Mouse (Mus musculus) urinary bladder, adult 18-20 months (tissue): ENCODE measurements around the gene Mtch2.
"Not testable (repeated sequence)": the region's sequence is repeated elsewhere in the genome, so short reads cannot be mapped to it uniquely, and the experiment has no call there.

ENCODE experiments used
- DNase-seq, 2 experiments: peaks; one replicate each; pipeline ENCODE4 v3.0.0; 2022; ENCODE audit warnings: low spot score in 2 of 2, mixed read lengths in 2 of 2

Gene Mtch2

DNA sequence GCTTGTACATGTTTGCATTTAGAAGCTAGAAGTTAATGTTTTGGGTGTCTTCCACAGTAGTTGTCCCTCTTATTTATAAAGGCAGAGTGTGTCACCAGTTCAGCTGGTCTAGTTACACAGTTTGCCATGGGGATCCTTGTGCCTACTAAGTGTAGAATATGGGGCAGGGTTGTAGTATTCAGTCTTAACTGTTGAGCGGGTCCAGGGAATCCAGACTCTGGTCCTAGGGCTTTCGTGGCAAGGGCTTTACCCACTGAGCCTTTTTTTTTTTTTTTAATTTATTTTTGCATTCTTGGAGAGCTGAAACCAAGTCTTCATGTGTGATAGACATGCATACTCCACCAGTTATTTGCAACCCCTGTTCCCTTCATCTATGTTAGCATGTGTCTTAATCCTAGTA lies 14.5 kb downstream of the Mtch2 start:
- no peak for DNase-seq

DNA sequence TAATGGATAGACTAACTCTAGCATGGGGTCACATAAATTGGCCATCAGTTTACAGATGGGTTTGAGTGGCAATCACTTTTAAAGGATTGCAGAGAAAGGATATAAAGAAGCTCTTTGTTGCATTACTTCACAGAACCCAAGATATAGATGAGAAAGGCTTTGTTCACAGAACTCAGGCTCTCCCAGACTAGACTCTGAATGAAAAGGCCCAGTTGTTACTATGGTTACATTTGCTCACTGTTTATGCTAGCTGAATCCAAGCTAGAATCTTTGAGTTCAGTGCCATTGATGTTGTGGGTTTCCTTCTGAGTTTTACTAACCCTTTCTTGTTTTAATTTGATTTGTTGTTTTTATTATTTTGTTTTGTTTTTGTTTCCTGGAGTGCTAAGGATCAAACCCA lies 17.2 kb downstream of the Mtch2 start:
- no peak for DNase-seq

DNA sequence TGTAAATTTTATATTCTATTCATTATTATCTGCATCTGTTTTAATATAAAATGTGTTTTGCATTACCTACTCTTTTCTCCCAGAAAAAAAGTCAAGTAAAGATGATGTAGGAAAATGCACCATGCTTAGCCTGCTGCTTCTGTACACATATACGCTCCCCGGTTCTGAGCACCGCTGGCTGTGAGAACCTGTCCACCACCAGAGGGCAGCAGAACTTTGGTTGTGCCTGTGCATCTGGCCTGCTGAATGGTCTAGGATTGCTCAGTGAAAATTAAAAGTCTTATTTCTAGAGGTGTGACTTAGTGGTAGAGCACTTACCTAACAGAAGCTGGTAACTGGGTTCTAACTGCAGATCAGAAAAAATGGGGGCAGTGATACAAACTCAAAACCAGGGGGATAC lies 19.6 kb downstream of the Mtch2 start:
- peak; percentile 62 to 66 for DNase-seq

DNA sequence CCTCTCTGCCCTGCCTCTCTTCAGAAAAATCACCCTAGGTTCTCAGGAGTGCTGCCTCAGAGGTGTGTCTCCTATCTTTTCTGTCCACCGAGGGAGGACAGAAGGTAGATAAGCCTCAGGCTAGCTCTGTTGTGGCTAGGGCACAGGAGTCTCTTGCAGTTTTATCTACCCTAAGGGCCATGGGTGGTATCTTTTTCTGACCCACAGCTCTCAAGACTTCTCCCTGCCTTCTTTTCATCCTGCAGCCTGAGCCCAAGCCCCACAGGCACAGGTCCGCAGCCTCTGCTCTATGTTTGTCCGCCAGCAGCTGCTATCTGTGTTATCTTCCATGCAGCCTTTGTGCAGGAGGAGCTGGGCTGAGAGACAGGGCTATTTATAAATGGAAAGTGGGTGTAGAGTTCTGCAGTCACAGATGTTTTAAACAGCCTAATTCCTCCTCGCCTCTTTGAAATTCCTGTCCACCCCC lies 23.2 kb downstream of the Mtch2 start:
- no peak for DNase-seq

DNA sequence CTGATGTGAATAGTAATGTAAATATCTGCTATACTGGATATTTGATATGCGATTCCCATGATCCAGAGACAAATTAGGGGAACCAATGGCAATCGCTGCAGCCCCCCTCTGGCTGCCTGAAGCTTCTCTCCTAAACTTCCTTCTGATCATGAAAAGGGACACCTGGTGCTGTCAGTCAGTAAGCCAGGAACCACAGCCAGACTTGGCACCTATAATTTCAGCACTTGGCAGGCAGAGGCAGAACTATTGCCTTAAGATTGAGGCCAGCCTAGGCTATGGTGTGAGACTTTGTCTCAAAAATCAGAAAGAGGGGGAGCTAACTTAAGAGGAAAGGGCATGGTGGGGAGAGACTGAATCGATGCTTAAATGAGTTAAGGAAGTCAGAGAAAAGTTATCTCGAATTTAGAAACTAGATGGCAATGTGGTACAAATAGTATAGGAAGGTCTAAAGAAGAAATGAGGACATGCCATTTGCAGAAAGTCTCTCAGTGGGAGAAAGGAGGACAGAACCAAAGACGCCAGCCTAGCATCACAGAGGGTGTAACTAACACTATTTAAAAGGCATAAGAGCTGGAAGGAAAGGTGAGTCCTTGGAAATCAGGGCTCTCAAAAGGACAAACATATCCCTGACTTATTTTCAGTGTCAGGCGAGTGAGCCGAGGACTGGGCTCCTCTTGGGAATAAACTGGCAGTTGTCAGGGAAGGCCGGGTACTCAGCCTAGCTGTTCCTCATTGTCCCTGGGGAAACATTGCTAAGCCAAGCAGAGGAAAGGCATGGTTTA lies 24.4 kb downstream of the Mtch2 start:
- no peak for DNase-seq

DNA sequence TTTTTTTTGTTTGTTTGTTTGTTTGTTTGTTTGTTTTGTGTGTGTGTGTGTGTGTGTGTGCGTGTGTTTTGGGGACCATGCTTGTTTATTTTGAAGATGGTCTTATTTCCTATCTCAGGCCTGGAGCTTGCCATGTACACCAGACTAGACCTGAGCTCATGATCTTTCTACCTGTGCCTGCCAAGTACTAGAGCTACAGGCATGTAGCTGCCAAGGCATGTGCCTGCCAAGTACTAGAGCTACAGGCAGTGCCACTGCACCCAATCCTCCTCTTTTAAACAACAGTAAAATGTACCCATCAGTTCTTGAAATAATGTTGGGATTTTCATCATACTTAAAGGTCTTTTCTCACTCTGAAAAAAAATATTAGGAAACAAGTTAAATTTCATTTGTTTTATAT lies 27.1 kb downstream of the Mtch2 start:
- no peak for DNase-seq

DNA sequence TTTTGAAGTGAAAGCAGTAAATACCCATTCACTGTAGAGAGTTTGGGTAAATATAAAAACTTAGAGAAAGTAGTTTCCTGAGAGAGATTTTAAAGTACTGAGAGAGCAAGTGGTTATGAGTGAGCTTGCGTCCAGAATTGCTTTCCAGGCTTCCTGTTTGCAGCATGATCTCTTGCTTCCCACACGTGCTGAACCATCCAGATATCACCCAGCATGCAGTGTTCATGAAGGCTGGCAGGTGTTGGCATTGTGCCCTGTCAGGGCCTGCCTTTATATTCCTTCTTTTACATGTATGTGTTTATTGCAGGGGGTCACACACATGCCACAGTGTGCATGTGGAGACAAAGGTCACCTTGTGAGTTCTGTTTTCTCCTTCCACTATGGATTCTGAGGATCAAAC lies 28.3 kb downstream of the Mtch2 start:
- no peak for DNase-seq

DNA sequence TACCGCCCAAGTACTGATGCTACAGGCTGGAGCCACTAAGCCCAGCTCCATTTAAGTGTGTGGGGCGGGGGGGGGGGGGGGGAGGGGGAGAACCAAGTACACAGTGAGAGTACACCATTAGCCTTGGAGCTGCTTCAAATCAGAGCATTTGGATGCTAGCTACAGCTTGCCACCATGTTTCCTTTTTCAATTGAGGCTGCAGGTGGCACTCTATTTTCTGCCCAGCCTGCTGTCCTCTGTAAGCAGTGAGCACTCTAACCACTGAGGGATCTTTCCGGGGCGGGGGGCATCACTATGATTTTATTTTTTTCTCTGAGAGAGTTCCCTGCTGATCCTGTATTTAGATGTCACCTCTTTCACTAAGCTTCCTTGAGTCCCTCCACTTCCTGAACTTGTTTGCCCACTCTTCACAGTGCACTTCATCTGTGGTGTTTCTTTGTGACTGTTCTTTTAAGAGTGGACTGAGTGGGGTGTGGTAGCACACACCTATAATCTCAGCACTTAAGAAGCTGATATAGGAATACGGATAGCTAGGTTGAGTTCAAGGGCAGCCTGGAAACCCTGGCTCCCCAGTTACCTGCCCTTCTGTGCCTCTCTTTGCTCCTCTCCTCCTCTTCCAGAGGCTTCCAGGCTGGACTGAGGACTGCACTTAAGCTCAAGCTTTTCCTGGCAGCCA lies 30.8 kb downstream of the Mtch2 start:
- no peak for DNase-seq

DNA sequence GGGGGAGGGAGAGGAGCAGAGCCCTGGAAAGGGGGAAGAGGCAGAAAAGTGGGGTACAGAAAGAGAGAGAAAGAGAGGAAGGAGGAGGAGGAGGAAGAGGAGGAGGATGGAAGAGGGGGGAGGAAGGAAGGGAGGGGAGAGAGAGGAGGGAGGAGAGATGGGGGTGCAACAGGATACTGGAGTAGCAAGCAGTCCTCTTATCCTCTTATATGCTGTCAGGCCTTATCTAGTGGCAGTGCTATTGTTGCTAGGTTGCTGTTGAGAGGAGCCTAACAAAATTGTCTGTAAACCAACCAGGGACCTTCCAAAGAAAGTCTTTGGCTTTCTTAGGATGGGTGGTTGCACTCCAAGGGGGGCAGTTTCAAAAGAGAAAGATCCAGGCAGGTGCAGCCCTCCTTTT lies 32.5 kb downstream of the Mtch2 start:
- no peak for DNase-seq

DNA sequence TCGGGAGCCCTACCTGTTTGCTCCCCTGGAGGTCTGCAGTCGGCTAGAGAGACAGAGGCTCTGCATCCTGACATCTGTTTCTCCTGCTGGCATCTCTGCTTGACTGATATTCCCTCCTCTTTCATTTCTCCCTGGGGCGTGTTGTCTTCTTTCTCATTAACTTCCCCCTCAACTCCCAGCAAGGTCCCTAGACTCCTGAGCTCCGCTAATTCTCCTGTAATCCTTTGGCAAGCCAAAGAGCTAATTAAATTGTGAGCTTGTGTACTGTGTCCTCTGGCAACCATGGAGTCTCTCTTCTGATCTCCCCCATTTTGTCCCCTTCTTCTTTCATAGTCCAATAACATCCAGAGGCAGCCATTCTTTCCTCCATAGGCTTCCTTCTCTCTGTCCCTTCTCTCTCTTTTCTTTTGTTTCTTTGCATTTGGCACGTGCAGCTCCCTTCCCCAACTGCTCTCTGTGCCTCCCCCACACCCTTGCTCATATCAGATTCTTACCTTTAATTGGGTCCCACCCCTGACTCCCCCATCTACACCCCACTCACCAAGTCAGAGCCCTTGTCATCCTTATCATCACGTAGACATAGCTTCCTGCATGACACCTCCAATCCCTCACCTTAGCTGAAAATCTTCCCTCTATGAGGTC lies 33.3 kb downstream of the Mtch2 start:
- DNase-seq, result no peak

DNA sequence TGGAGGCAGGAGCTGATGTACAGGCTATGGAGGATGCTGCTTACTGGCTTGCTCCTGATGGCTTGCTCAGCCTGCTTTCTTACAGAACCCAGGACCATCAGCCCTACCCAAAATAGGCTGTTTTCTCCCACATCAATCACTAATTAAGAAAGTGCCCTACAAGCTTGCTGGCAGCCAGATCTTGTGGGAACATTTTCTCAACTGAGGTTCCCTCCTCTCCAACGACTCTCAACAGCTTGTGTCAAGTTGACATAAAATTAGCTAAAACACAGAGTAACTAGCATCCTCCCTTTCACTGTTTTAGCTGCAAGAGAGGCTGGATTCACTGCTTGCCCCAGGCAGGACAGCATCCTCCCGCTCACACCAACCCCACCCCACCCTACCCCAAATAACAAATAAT lies 34.9 kb downstream of the Mtch2 start:
- no peak for DNase-seq

DNA sequence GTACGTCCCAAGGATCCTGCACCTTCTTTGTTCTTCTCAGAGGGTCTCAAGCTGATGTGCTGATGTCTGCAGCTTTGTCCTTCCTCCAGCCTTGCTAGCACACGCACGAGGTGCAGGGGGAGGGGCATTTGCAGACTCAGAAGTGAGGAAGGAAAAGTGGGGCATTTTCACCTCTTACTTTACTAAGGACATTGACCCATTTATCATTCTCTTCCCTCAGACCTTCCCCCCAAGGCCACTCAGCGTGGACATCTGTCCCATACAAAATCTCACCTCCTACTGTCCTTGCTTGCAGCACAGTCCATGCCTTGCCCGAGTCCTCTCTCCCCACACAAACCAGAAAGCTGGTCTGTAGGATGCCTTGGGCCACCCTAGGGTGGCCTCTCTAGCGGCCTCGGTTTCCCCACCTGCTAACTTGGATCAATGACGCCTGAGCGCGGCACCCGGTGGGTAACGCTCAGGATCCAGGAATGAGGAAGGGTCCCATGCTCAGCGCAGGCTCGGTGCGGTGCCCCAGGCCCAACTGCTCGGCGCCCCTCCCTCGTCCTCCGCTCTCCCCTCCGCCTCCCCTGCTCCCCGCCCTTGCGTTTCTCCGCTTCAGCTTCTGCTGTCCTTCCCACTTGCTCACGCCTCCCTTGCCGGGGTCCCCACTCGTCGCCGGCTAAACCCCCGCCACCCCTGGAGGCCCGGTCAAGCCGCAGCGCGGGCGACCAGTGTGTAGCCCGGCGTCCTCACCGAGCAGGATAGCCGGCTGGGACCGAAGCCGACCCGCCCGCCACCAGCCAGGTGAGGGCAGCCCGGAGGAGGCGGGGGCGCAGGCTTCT lies 38.5 kb downstream of the Mtch2 start, which contains the start of gene C1qtnf4:
Gene C1qtnf4, plus strand, starts transcription at position 643 of the 824 bp plus-strand sequence.
- DNase-seq, result peak in 1 of 2 experiments; percentile 13

DNA sequence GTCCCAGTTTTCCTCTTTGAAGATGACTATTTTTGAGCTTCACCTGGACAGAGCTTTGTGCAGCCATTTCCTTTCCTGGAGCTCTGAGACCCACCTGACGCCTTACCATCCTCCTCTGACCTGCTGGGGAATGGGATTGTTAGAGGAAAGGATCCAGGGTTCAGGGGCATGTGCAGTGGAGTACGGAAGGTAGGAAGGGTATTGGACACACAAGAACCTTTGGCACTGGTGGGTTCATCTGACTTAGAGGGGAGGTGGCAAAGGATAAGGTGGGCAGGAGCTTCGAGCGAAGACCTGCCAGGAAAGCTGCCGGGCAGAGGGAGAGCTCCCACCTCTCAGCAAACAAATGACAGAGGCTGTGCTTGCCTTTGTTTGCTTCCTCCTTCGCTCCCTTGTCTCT lies 39.5 kb downstream of the Mtch2 start:
- DNase-seq, result no peak

DNA sequence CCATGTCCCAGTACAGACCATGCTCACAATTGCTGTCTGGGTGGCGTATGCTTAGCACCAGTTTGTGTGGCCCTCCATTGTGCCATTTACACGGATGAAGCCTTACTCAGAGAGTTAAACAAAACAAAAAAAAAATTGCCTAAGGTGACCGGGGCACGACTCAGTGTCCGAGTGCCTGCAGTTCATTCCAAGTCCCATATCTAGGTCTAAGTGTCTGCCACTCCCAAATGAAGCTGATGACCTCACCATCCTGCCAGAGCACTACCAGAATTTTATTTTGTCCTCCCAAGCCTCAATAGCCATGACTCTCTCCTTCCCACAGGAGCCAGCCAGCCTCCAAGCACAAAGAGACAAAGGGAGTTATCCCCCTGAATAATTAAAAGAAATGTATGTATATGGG lies 40.7 kb downstream of the Mtch2 start:
- DNase-seq, result no peak

DNA sequence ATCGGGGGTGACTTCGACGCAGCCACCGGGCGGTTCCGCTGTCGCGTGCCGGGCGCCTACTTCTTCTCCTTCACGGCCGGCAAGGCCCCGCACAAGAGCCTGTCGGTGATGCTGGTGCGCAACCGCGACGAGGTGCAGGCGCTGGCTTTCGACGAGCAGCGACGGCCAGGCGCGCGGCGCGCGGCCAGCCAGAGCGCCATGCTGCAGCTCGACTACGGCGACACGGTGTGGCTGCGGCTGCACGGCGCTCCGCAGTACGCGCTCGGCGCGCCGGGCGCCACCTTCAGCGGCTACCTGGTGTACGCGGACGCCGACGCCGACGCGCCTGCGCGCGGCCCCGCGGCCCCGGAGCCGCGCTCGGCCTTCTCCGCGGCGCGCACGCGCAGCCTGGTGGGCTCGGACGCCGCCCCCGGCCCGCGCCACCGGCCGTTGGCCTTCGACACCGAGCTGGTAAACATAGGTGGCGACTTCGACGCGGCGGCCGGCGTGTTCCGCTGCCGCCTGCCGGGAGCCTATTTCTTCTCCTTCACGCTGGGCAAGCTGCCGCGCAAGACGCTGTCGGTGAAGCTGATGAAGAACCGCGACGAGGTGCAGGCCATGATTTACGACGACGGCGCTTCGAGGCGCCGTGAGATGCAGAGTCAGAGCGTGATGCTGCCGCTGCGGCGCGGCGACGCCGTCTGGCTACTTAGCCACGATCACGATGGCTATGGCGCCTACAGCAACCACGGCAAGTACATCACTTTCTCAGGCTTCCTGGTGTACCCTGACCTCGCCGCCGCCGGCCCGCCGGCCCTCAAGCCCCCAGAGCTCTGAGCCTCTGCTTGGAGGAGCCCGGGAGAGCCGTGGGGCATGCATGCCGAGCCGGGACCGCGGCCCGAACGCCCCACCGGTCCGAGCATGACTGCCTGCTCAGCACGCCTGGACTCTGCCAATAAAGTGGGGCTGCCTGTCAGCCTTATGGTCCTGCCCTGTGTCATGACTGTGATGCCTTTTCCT lies 42.9 kb downstream of the Mtch2 start:
- DNase-seq, result peak in 1 of 2 experiments; percentile 54

DNA sequence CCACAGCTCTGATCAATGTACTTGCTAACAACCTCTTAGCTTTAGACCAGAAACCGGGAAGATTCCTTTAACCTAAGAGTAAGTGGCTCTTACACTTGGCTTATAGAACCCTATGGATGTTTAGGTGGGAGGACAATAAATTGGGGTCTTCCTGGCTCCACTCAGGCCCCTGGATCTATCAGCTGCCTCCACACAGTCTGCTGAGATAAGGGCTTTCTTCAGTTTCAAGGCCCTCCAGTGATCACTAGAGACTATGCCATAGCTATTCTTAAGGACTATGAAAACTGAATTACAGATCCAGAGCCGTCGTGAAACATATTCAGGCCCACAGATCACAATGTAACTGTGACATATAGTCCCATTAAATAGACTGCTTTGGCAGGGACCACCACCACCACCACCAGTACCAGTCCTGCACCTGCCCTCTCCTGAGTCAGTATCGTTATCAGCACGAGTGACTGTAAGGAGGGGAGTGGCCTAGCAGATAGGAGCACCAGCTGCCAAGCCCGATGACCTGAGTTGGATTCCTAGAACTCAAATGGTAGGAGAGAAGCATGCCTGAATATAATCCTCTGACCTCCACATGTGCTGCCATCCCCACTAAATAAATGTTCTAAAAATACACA lies 46.8 kb downstream of the Mtch2 start:
- no peak for DNase-seq

DNA sequence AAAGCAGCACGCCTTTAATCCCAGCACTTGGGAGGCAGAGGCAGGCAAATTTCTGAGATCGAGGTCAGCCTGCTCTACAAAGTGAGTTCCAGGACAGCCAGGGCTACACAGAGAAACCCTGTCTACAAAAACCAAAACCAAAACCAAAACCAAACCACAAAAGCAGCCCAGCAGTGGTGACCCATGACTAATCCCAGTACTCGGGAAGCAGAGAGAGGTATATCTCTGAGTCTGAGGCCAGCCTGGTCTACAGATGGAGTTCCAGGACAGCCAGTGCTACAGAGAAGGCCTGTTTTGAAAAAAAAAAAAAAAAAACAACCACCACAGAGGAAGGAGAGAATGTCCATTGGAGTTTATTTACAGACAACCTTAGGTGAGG lies 47.3 kb downstream of the Mtch2 start:
- DNase-seq, result not testable (repeated sequence)

DNA sequence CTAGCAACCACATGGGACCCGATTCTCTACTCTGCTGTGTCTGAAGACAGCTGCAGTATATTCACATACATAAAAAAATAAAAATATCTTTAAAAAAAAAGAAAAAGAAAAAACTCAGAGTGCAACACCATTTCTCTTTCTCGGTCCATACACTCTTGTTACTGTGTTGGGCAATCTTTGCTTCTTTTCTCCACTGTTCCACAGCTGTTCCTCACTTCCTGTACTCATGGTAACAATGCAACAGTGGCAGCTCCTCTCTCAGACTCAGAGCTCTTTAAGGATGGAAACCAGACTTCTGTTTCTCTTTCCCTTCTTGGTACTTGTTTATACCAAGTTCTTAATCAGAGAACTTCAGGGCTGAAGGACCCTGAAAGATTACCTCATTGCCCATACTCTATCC lies 56.4 kb downstream of the Mtch2 start:
- no peak for DNase-seq

DNA sequence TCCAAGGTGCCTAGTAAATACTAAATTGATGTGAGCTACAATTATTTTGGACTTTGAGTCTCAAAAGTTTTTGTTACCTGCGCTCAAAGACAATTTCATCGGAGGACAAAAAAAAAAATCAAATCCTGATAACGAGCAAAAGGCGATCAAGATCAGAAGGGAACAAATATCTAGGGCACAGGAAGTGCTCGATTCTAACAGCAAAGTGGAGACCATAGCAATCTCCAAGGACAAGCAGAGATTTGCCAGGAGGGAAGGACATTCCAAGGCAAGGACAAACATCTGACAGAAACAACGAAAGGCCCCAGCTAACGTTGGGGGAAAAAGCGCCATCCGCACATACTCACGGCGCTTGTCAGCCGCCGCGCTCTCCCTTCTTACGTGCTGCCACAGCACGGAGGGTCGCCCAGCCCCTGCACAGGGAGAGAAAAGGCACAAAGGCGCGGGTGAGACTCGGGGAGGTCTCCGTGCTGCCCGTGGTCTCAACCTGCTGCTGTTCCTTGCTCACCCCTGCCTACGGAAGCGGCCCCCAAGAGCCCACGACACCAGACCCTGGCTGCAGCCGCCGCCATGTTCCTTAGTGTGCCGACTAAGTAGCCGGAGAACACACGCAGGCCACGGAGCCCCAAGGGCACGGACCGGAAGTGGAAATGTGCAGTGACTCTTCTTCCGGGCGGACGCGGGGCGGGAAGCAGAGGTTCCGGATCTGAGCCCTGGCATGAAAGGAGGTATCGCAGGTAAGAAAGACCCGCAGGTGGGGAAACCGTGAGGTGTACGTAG lies 57.3 kb downstream of the Mtch2 start, which contains the start of the genes Kbtbd4 and Ndufs3:
Gene Kbtbd4, plus strand, starts transcription at position 665 of the 780 bp plus-strand sequence.
Gene Ndufs3, minus strand, starts transcription at position 752 of the 780 bp plus-strand sequence.
- DNase-seq, result peak; percentile 81 to 88
